Mouse (Mus musculus) forebrain, embryonic 16.5 days (tissue): ENCODE data around the gene Hfe. TPM values are rescaled to one million over a fixed set of nuclear protein-coding genes. Genes with fewer than 3 reads are reported as not detected.
A peak's percentile ranks its signal among the peaks of the same experiment; 100 is the strongest.
"Not testable (repeated sequence)": the region's sequence is repeated elsewhere in the genome, so short reads cannot be mapped to it uniquely, and the experiment has no call there.

Source experiments
- ATAC-seq: fragments of 200-750 bp; cut with Nextera tagmentation; 2 replicates; pipeline ENCODE4 v1.8.0; 2017; ENCODE audit warnings: mild to moderate bottlenecking, moderate library complexity
- H3K27ac ChIP-seq: fragments of 300-500 bp; sonication (generic); 2 replicates; pipeline ENCODE4 v1.5.1; 2014; ENCODE audit warnings: low read length, control low read depth
- H3K27me3 ChIP-seq: fragments of 300-500 bp; sonication (generic); replicated peaks from 2 replicates; pipeline ENCODE4 v1.6.1; 2014; ENCODE audit warnings: low read length; ENCODE audit not compliant: control insufficient read depth, insufficient read depth
- H3K36me3 ChIP-seq: fragments of 300-500 bp; sonication (generic); 2 replicates; pipeline ENCODE4 v1.6.1; 2014; ENCODE audit not compliant: control insufficient read depth, insufficient read depth
- H3K4me1 ChIP-seq: fragments of 300-500 bp; sonication (generic); replicated peaks from 2 replicates; pipeline ENCODE4 v1.6.1; 2014; ENCODE audit warnings: low read length; ENCODE audit not compliant: control insufficient read depth, insufficient read depth
- H3K4me2 ChIP-seq: fragments of 300-500 bp; sonication (generic); 2 replicates; pipeline ENCODE4 v1.6.1; 2014; ENCODE audit warnings: mild to moderate bottlenecking, low read length, control low read depth
- H3K4me3 ChIP-seq: fragments of 300-500 bp; sonication (generic); replicated peaks from 2 replicates; pipeline ENCODE4 v1.5.1; 2014; ENCODE audit warnings: mild to moderate bottlenecking, low read length, control low read depth
- H3K9ac ChIP-seq: fragments of 300-500 bp; sonication (generic); replicated peaks from 2 replicates; pipeline ENCODE4 v1.6.1; 2014; ENCODE audit warnings: low read depth, low read length, control low read depth
- H3K9me3 ChIP-seq: fragments of 300-500 bp; sonication (generic); 2 replicates; pipeline ENCODE4 v1.6.1; 2016; ENCODE audit warnings: low read length; ENCODE audit not compliant: control insufficient read depth
- WGBS: fragments of 180-500 bp; shearing (Covaris S2); extraction: QIAGEN DNeasy Blood & Tissue Kit; methylation state at CpG from one replicate; pipeline ENCODE4 v1.1.7; 2014; 5-methylcytosine and 5-hydroxymethylcytosine counted together
- microRNA-seq: library from miRNA; unstranded; fragments of <30 nt; microRNA quantifications from one replicate; pipeline ENCODE4, GENCODE M21; 2017
- polyA plus RNA-seq: library from polyadenylated mRNA; unstranded; fragments of >200 nt; fragmentation: Nextera tagmentation; extraction: Ambion mirVana; gene quantifications from 2 replicates; pipeline ENCODE4 v1.2.1, GENCODE M21; 2015

The Hfe gene
- polyA plus RNA-seq, 1 experiment from 2014 or later, result 2.1 TPM

DNA sequence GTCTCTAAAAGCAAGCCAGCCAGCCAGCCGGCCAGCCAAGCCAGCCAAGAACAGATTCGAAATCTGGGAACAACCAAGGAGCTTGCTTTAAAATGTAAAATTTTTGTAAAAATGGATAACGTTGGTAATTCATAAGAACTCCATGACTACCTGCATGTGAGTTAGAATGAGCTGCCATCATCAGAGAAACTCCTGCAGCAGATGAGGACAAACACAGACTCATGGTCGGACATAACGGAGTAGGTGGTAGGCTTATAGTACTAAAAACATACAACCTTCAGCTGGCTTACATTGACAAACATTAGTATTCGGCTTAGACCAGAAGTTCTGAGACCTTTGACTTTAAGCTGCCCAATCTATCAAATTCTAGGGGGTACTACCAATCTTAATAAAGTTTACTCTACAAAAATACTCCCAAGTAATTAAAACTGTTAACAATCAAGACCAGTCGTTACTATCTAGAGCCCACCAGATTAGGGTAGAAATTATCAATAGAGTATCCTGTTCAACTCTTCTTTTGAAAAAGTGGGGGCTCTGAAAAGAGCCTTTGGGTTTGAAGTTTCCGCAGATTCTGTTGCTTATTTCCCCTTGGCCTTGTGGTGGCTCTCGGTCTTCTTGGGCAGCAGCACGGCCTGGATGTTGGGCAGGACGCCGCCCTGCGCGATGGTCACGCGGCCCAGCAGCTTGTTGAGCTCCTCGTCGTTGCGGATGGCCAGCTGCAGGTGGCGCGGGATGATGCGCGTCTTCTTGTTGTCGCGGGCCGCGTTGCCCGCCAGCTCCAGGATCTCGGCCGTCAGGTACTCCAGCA is 27.5 kb downstream of the Hfe start:
- Histone ChIP-seq H3K27ac (peak overlapping the region; percentile 88), H3K9ac (peak overlapping the region; percentile 57), H3K4me1 (peaks cover 19% of the 10 kb centered on the region), H3K4me2 (peak overlapping the region; percentile 63), H3K4me3 (peak overlapping the region; percentile 46)
- peak; percentile 26 for ATAC-seq
- not testable (repeated sequence) for H3K9me3 ChIP-seq, H3K36me3 ChIP-seq, H3K27me3 ChIP-seq
- 14% methylated on average over 10 of the region's 30 CpGs for WGBS

GRCm38 (mm10) chr13:23682623-23682946 is 28.1 kb downstream of the Hfe start:
- H3K9me3 ChIP-seq, result no peaks in the 10 kb centered on the region
- H3K4me3 ChIP-seq, result peak overlapping the region; percentile 46
- H3K27ac ChIP-seq, result peak overlapping the region; percentile 60
- H3K4me2 ChIP-seq, result peak overlapping the region; percentile 63
- H3K4me1 ChIP-seq, result peaks cover 19% of the 10 kb centered on the region
- WGBS, result 65% methylated on average over 1 of the region's 1 CpGs
- peak overlapping the region; percentile 57; the same call in 1 of the 2 replicates for H3K9ac ChIP-seq
- H3K27me3 ChIP-seq, result no peaks in the 10 kb centered on the region
- no peaks in the 10 kb centered on the region for H3K36me3 ChIP-seq
- no peak for ATAC-seq

DNA sequence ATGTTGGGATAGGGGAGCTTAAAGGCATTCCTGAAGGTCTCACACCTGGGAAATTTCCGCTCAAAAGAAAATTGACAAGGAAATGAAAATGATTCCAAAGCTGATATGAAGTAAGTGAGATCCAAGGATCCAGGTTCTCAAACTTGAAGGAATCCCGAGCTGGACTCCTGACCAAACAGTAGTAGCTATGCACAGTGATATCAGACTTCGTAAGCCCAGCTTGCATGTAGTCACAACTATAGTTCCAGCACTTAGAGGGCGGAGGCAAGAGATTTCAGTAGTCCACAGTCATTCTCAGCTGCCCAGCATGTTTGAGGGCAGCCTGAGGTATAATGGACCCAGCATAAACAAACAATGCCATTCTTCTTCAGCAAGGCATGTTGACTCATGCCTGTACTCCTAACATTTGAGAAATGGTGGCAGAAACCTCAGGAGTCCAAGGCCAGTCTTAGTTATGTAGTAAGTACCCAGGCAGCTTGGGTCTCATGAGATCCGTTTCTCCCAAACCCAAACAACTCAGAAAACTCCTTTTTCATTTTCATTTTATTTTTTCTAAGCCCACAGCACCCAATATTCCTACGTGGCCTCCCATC is 28.6 kb downstream of the Hfe start:
- 89% methylated on average over 6 of the region's 6 CpGs for WGBS
- no peaks in the 10 kb centered on the region for H3K27me3 ChIP-seq
- no peak overlapping the region for H3K4me2 ChIP-seq
- peaks cover 19% of the 10 kb centered on the region for H3K4me1 ChIP-seq
- H3K9me3 ChIP-seq, result no peaks in the 10 kb centered on the region
- H3K4me3 ChIP-seq, result no peak overlapping the region
- ATAC-seq, result no peak
- no peak overlapping the region for H3K27ac ChIP-seq
- no peak overlapping the region for H3K9ac ChIP-seq
- no peaks in the 10 kb centered on the region for H3K36me3 ChIP-seq

- Histone ChIP-seq H3K4me1 (no peaks in the 10 kb centered on the region), H3K9me3 (no peaks in the 10 kb centered on the region), H3K4me2 (no peak overlapping the region), H3K36me3 (no peaks in the 10 kb centered on the region), H3K27me3 (no peaks in the 10 kb centered on the region), H3K27ac (no peak overlapping the region), H3K9ac (no peak overlapping the region), H3K4me3 (no peak overlapping the region)
- 74% methylated on average over 3 of the region's 3 CpGs for WGBS
- no peak for ATAC-seq
These were observed 48.1 kb downstream of the Hfe start for GRCm38 (mm10) chr13:23662536-23662935.

- ATAC-seq, result no peak
- H3K4me3 ChIP-seq, result no peak overlapping the region
- H3K4me1 ChIP-seq, result no peaks in the 10 kb centered on the region
- H3K9ac ChIP-seq, result no peak overlapping the region
- 58% methylated on average over 6 of the region's 6 CpGs for WGBS
- H3K27ac ChIP-seq, result no peak overlapping the region
- H3K36me3 ChIP-seq, result no peaks in the 10 kb centered on the region
- no peaks in the 10 kb centered on the region for H3K9me3 ChIP-seq
- no peaks in the 10 kb centered on the region for H3K27me3 ChIP-seq
- no peak overlapping the region for H3K4me2 ChIP-seq
These were observed 50.9 kb downstream of the Hfe start for GRCm38 (mm10) chr13:23659636-23660366.

Small RNA genes within 50 kb of the gene (microRNA-seq; reads per million reads assigned to microRNA genes)
- gene Gm44314 (not detected), gene Gm44350 (not detected), gene Gm44484 (not detected)

Other genes starting within 250 kb of the Hfe start
- 0.06 and 0.22 TPM in 2 replicates for gene Btn1a1, start 245.0 kb downstream of the Hfe start, polyA plus RNA-seq
- 0.18 TPM in 1 of 2 replicates, not detected in the other for gene Btn2a2, start 222.0 kb downstream of the Hfe start, polyA plus RNA-seq
- 2.9 and 4.6 TPM in 2 replicates for gene Hist1h4h, start 179.8 kb downstream of the Hfe start, polyA plus RNA-seq
- not detected in 2 replicates for gene Hist1h2af, start 176.9 kb downstream of the Hfe start, polyA plus RNA-seq
- 1.5 and 3.2 TPM in 2 replicates for gene Hist1h3g, start 175.4 kb downstream of the Hfe start, polyA plus RNA-seq
- gene Hist1h2bh, start 167.5 kb downstream of the Hfe start, polyA plus RNA-seq, result 0.23 and 0.47 TPM in 2 replicates
- 0.30 and 0.61 TPM in 2 replicates for gene Hist1h3f, start 166.8 kb downstream of the Hfe start, polyA plus RNA-seq
- gene Hist1h4f, start 159.2 kb downstream of the Hfe start, polyA plus RNA-seq, result not detected in 2 replicates
- gene Hist1h1d, start 157.6 kb downstream of the Hfe start, polyA plus RNA-seq, result 0.15 and 0.22 TPM in 2 replicates
- gene Hist1h3e, start 148.5 kb downstream of the Hfe start, polyA plus RNA-seq, result 2.0 and 3.4 TPM in 2 replicates
- gene Hist1h2ae, start 139.6 kb downstream of the Hfe start, polyA plus RNA-seq, result 33.0 and 46.2 TPM in 2 replicates
- 2.1 and 6.2 TPM in 2 replicates for gene Hist1h2bg, start 139.5 kb downstream of the Hfe start, polyA plus RNA-seq
- gene Hist1h2bf, start 136.7 kb downstream of the Hfe start, polyA plus RNA-seq, result 2.1 and 2.6 TPM in 2 replicates
- 1.2 and 3.4 TPM in 2 replicates for gene Hist1h2ad, start 136.5 kb downstream of the Hfe start, polyA plus RNA-seq
- gene Hist1h3d, start 135.1 kb downstream of the Hfe start, polyA plus RNA-seq, result 2.2 and 2.8 TPM in 2 replicates
- gene Hist1h4d, start 129.3 kb downstream of the Hfe start, polyA plus RNA-seq, result 51.0 and 59.0 TPM in 2 replicates
- gene Hist1h2be, start 89.7 kb downstream of the Hfe start, polyA plus RNA-seq, result 2.0 and 2.6 TPM in 2 replicates
- gene Hist1h1e, start 88.3 kb downstream of the Hfe start, polyA plus RNA-seq, result 7.0 and 9.9 TPM in 2 replicates
- gene Hist1h2ac, start 26.9 kb downstream of the Hfe start, polyA plus RNA-seq, result 0.80 and 0.83 TPM in 2 replicates
- 27.2 and 35.5 TPM in 2 replicates for gene Hist1h2bc, start 26.7 kb downstream of the Hfe start, polyA plus RNA-seq
- gene Hist1h1t, start 15.0 kb downstream of the Hfe start, polyA plus RNA-seq, result not detected in 2 replicates
- gene Hist1h4c, start 12.4 kb downstream of the Hfe start, polyA plus RNA-seq, result 2.1 and 2.2 TPM in 2 replicates
- gene Hist1h1c, start 28.0 kb upstream of the Hfe start, polyA plus RNA-seq, result 16.7 and 22.7 TPM in 2 replicates
- gene Hist1h3c, start 34.7 kb upstream of the Hfe start, polyA plus RNA-seq, result 1.6 and 2.0 TPM in 2 replicates
- 0.86 and 0.95 TPM in 2 replicates for gene Hist1h2bb, start 35.9 kb upstream of the Hfe start, polyA plus RNA-seq
- gene Hist1h2ab, start 40.3 kb upstream of the Hfe start, polyA plus RNA-seq, result 14.5 and 16.2 TPM in 2 replicates
- 4.9 and 6.7 TPM in 2 replicates for gene Hist1h3b, start 41.4 kb upstream of the Hfe start, polyA plus RNA-seq
- gene Hist1h4b, start 46.2 kb upstream of the Hfe start, polyA plus RNA-seq, result 1.5 TPM in 1 of 2 replicates, not detected in the other
- gene Hist1h4a, start 50.4 kb upstream of the Hfe start, polyA plus RNA-seq, result not detected in 2 replicates
- gene Hist1h3a, start 51.5 kb upstream of the Hfe start, polyA plus RNA-seq, result 1.5 and 1.9 TPM in 2 replicates
- 0.70 and 1.0 TPM in 2 replicates for gene Hist1h1a, start 52.8 kb upstream of the Hfe start, polyA plus RNA-seq
- not detected in 2 replicates for gene Trim38, start 59.1 kb upstream of the Hfe start, polyA plus RNA-seq
- not detected in 2 replicates for gene Slc17a2, start 96.1 kb upstream of the Hfe start, polyA plus RNA-seq
- not detected in 2 replicates for gene Slc17a3, start 128.6 kb upstream of the Hfe start, polyA plus RNA-seq
- gene Slc17a1, start 156.9 kb upstream of the Hfe start, polyA plus RNA-seq, result not detected in 2 replicates
- not detected in 2 replicates for gene Slc17a4, start 204.2 kb upstream of the Hfe start, polyA plus RNA-seq
- not detected in 2 replicates for gene Hist1h2ba, start 223.3 kb upstream of the Hfe start, polyA plus RNA-seq
- not detected in 2 replicates for gene Hist1h2aa, start 223.6 kb upstream of the Hfe start, polyA plus RNA-seq